ENCODE assay signal across 8 mouse cellular contexts in the genomic region with DNA sequence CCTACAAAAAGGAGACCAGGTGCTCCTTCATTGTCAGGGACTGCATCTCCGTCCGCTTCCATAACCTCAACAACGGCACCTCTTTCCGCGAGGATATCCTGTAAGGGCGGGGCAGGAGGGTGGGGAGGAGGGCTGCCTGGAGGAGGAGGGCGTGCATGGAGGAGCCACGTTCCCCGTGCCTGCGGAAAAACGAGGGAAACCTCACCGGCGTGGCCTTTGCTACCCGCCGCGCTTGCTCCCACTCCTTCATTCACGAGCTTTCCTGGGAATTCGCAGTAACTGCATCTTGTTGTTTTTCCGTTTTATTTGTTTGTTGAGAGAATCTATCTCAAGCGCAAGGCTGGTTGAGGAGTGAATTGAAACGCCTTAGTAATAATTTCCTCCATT. TPM values are rescaled to one million over a fixed set of nuclear protein-coding genes. Genes with fewer than 3 reads are reported as not detected.
DNase-seq lines count a peak whose midpoint lies in the region; ATAC-seq lines count a peak whose summit lies in the region.

No protein-coding gene starts in this region.

- peak overlapping the region; percentile 75 for H3K4me3 ChIP-seq in neural tube, embryonic 11.5 days (ENCODE audit: low read depth, low read length)
- peak overlapping the region; percentile 62 for H3K4me3 ChIP-seq in stomach, embryonic 14.5 days (ENCODE audit: low read depth, low read length)

- no peaks in the 10 kb centered on the region for H3K36me3 ChIP-seq in neural tube, embryonic 11.5 days (ENCODE audit: control insufficient read depth, insufficient read depth, low read length)
- peaks cover 6% of the 10 kb centered on the region; the same call in 1 of the 2 replicates for H3K36me3 ChIP-seq in stomach, embryonic 14.5 days (ENCODE audit: control insufficient read depth, insufficient read depth, low read length)

- H3K27me3 ChIP-seq in neural tube, embryonic 11.5 days (ENCODE audit: control insufficient read depth, insufficient read depth, low read length), result no peaks in the 10 kb centered on the region
- no peaks in the 10 kb centered on the region for H3K27me3 ChIP-seq in stomach, embryonic 14.5 days (ENCODE audit: control insufficient read depth, insufficient read depth, low read length)

- H3K9ac ChIP-seq in neural tube, embryonic 11.5 days (ENCODE audit: low read length), result peak overlapping the region; percentile 66
- H3K9ac ChIP-seq in stomach, embryonic 14.5 days (replicated peaks; ENCODE audit: low read depth, low read length), result peak overlapping the region; percentile 49

- H3K9me3 ChIP-seq in neural tube, embryonic 11.5 days (ENCODE audit: control insufficient read depth, low read length), result no peaks in the 10 kb centered on the region
- no peaks in the 10 kb centered on the region for H3K9me3 ChIP-seq in stomach, embryonic 14.5 days (ENCODE audit: control insufficient read depth, low read depth, low read length)

- WGBS in neural tube, embryonic 11.5 days, result 3% methylated on average over 21 of the region's 21 CpGs
- under 1% methylated on average over 21 of the region's 21 CpGs for WGBS in stomach, embryonic 14.5 days

- H3K4me2 ChIP-seq in neural tube, embryonic 11.5 days (ENCODE audit: low read depth), result peak overlapping the region; percentile 68
- H3K4me2 ChIP-seq in stomach, embryonic 14.5 days (replicated peaks; ENCODE audit: low read depth, low read length), result peak overlapping the region; percentile 66

- no peak for DNase-seq in neural tube, embryonic 11.5 days (ENCODE audit: low spot score)
- DNase-seq in neural tube, embryonic 10.5 days (ENCODE audit: extremely low spot score, low spot score), result no peak
- peak; percentile 80 for DNase-seq in liver
- no peak for DNase-seq in layer of hippocampus, adult 9-10 months (ENCODE audit: low spot score)
- DNase-seq in kidney, adult 11 months, result no peak
- DNase-seq in cerebellum, adult 8-10 months, result no peak

- peak overlapping the region; percentile 76 for H3K27ac ChIP-seq in neural tube, embryonic 11.5 days (ENCODE audit: low read depth, low read length)
- H3K27ac ChIP-seq in stomach, embryonic 14.5 days (ENCODE audit: low read length), result peak overlapping the region; percentile 30; the same call in 1 of the 2 replicates

- peaks cover 7% of the 10 kb centered on the region for H3K4me1 ChIP-seq in neural tube, embryonic 11.5 days (ENCODE audit: control insufficient read depth, insufficient read depth, low read length)
- peaks cover 7% of the 10 kb centered on the region; the same call in 1 of the 2 replicates for H3K4me1 ChIP-seq in stomach, embryonic 14.5 days (ENCODE audit: control insufficient read depth, insufficient read depth, low read length)

- peak; percentile 45 for ATAC-seq in neural tube, embryonic 11.5 days (ENCODE audit: insufficient read depth, low FRiP score, low TSS enrichment)
- ATAC-seq in erythroid progenitor cell, adult 5-6 weeks (replicated peaks; ENCODE audit: low FRiP score, poor library complexity, severe bottlenecking), result peak; percentile 80
- peak; percentile 48; the same call in 1 of the 2 replicates for ATAC-seq in stomach, embryonic 14.5 days (ENCODE audit: insufficient number of reproducible peaks, insufficient read depth, low FRiP score, low read depth)

RNA-seq across cellular contexts. Expression of a gene that starts 0.4 kb away (rescaled TPM):
- 12.9 and 14.0 TPM in 2 replicates for polyA plus RNA-seq in neural tube, embryonic 11.5 days (2014; fragmentation: Nextera tagmentation; extraction: Ambion mirVana)
- total RNA-seq in erythroid progenitor cell, adult 5-6 weeks (2015; ENCODE audit: low replicate concordance), result 2.5 and 7.2 TPM in 2 replicates
- total RNA-seq in erythroid progenitor cell, adult 5-6 weeks (2017; ENCODE audit: low replicate concordance), result 1.3 and 2.3 TPM in 2 replicates
- 9.0 and 9.2 TPM in 2 replicates for polyA plus RNA-seq in stomach, embryonic 14.5 days (2014; fragmentation: Nextera tagmentation; extraction: Ambion mirVana)

RNA-seq across cellular contexts. Expression of a gene that starts 0.6 kb away (rescaled TPM):
- 15.1 TPM in 2 replicates for polyA plus RNA-seq in neural tube, embryonic 11.5 days (2014; fragmentation: Nextera tagmentation; extraction: Ambion mirVana)
- 23.8 and 30.6 TPM in 2 replicates for total RNA-seq in erythroid progenitor cell, adult 5-6 weeks (2015; ENCODE audit: low replicate concordance)
- total RNA-seq in erythroid progenitor cell, adult 5-6 weeks (2017; ENCODE audit: low replicate concordance), result 33.6 and 58.4 TPM in 2 replicates
- 18.8 and 19.2 TPM in 2 replicates for polyA plus RNA-seq in stomach, embryonic 14.5 days (2014; fragmentation: Nextera tagmentation; extraction: Ambion mirVana)

RNA-seq across cellular contexts. Expression of a gene that starts 17.2 kb away (rescaled TPM):
- polyA plus RNA-seq in neural tube, embryonic 11.5 days (2014; fragmentation: Nextera tagmentation; extraction: Ambion mirVana), result 22.9 and 23.2 TPM in 2 replicates
- 1.1 and 5.4 TPM in 2 replicates for total RNA-seq in erythroid progenitor cell, adult 5-6 weeks (2015; ENCODE audit: low replicate concordance)
- 0.30 TPM in 1 of 2 replicates, not detected in the other for total RNA-seq in erythroid progenitor cell, adult 5-6 weeks (2017; ENCODE audit: low replicate concordance)
- polyA plus RNA-seq in stomach, embryonic 14.5 days (2014; fragmentation: Nextera tagmentation; extraction: Ambion mirVana), result 16.0 and 17.6 TPM in 2 replicates

RNA-seq across cellular contexts. Expression of a gene that starts 19.7 kb away (rescaled TPM):
- 11.2 and 14.1 TPM in 2 replicates for polyA plus RNA-seq in neural tube, embryonic 11.5 days (2014; fragmentation: Nextera tagmentation; extraction: Ambion mirVana)
- not detected in 2 replicates for total RNA-seq in erythroid progenitor cell, adult 5-6 weeks (2015; ENCODE audit: low replicate concordance)
- total RNA-seq in erythroid progenitor cell, adult 5-6 weeks (2017; ENCODE audit: low replicate concordance), result 0.13 TPM in 1 of 2 replicates, not detected in the other
- 24.4 and 29.5 TPM in 2 replicates for polyA plus RNA-seq in stomach, embryonic 14.5 days (2014; fragmentation: Nextera tagmentation; extraction: Ambion mirVana)

RNA-seq across cellular contexts. Expression of a gene that starts 23.0 kb away (rescaled TPM):
- polyA plus RNA-seq in neural tube, embryonic 11.5 days (2014; fragmentation: Nextera tagmentation; extraction: Ambion mirVana), result not detected in 2 replicates
- not detected in 2 replicates for total RNA-seq in erythroid progenitor cell, adult 5-6 weeks (2015; ENCODE audit: low replicate concordance)
- not detected in 2 replicates for total RNA-seq in erythroid progenitor cell, adult 5-6 weeks (2017; ENCODE audit: low replicate concordance)
- polyA plus RNA-seq in stomach, embryonic 14.5 days (2014; fragmentation: Nextera tagmentation; extraction: Ambion mirVana), result not detected in 2 replicates
